Mouse (Mus musculus): ENCODE results near the gene Lamc2.

Gene Lamc2

GRCm38 (mm10) chr1:153185828-153186803, at the start of gene Lamc2:
Gene Lamc2, minus strand, starts transcription at chr1:153186447.
- DNase-seq, result peak; percentile 30

GRCm38 (mm10) chr1:153235576-153235975, 49.3 kb upstream of the Lamc2 start:
- no peak for DNase-seq

GRCm38 (mm10) chr1:153231681-153232080, 45.4 kb upstream of the Lamc2 start:
- DNase-seq, result no peak

GRCm38 (mm10) chr1:153227916-153228315, 41.7 kb upstream of the Lamc2 start:
- no peak for DNase-seq

- no peak for DNase-seq
Observed at GRCm38 (mm10) chr1:153227096-153227495, 40.8 kb upstream of the Lamc2 start.

GRCm38 (mm10) chr1:153225786-153226725, 39.8 kb upstream of the Lamc2 start:
- peak; percentile 47 for DNase-seq

GRCm38 (mm10) chr1:153224331-153224730, 38.1 kb upstream of the Lamc2 start:
- no peak for DNase-seq

GRCm38 (mm10) chr1:153219376-153219775, 33.1 kb upstream of the Lamc2 start:
- no peak for DNase-seq

- no peak for DNase-seq
Observed at GRCm38 (mm10) chr1:153216516-153216915, 30.3 kb upstream of the Lamc2 start.

GRCm38 (mm10) chr1:153215676-153216075, 29.4 kb upstream of the Lamc2 start:
- no peak for DNase-seq

- DNase-seq, result no peak
Observed at GRCm38 (mm10) chr1:153210992-153211391, 24.7 kb upstream of the Lamc2 start.

- no peak for DNase-seq
Observed at GRCm38 (mm10) chr1:153210198-153210597, 24.0 kb upstream of the Lamc2 start.

GRCm38 (mm10) chr1:153202195-153202594, 15.9 kb upstream of the Lamc2 start:
- no peak for DNase-seq

- DNase-seq, result no peak
Observed at GRCm38 (mm10) chr1:153201448-153201847, 15.2 kb upstream of the Lamc2 start.

GRCm38 (mm10) chr1:153197316-153197850, 11.1 kb upstream of the Lamc2 start:
- no peak for DNase-seq

- DNase-seq, result no peak
Observed at GRCm38 (mm10) chr1:153192945-153193344, 6.7 kb upstream of the Lamc2 start.

- no peak for DNase-seq
Observed at GRCm38 (mm10) chr1:153192379-153192778, 6.1 kb upstream of the Lamc2 start.

- DNase-seq, result peak; percentile 49
Observed at GRCm38 (mm10) chr1:153191943-153192329, 5.7 kb upstream of the Lamc2 start.

- DNase-seq, result no peak
Observed at GRCm38 (mm10) chr1:153191237-153191942, 5.1 kb upstream of the Lamc2 start.

GRCm38 (mm10) chr1:153188081-153188480, 1.8 kb upstream of the Lamc2 start:
- DNase-seq, result no peak

- DNase-seq, result peak; percentile 84
Observed at GRCm38 (mm10) chr1:153180586-153181289, 5.5 kb downstream of the Lamc2 start.

- DNase-seq, result no peak
Observed at GRCm38 (mm10) chr1:153180160-153180559, 6.1 kb downstream of the Lamc2 start.

Data from right cerebral cortex, adult 18-20 months (tissue).